Mouse (Mus musculus): ENCODE results near the gene Coq8b. TPM values are rescaled to one million over a fixed set of nuclear protein-coding genes. Genes with fewer than 3 reads are reported as not detected.
A peak's percentile ranks its signal among the peaks of the same experiment; 100 is the strongest.
"Not testable (repeated sequence)": the region's sequence is repeated elsewhere in the genome, so short reads cannot be mapped to it uniquely, and the experiment has no call there.

Gene Coq8b
- polyA plus RNA-seq, 1 experiment from 2014 or later: 19.8 TPM

DNA sequence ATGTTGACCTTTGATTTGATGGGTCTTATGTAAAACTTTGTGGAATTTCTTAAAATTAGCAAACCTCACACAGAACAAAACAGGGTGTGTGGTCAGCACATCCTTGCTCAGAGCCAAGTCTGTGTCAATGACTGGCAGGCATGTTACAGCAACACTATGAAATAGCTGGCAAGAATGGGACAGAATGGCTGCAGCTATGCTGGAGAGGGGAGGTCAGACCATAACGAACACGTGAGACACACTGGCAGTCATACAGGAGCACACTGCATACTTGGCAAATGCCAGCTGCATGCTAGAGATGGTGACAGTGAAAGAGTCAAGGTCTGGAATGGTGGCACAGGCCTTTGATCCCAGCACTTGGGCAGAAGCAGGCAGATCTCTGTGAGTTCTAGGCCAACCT lies 2.9 kb downstream of the Coq8b start:
- Histone ChIP-seq H3K27ac (replicated peaks; ENCODE audit: low read depth, low read length) (no peak overlapping the region), H3K9ac (replicated peaks; ENCODE audit: low read length) (no peak overlapping the region), H3K4me1 (ENCODE audit: control insufficient read depth, insufficient read depth, low read length) (peaks cover 8% of the 10 kb centered on the region), H3K4me3 (replicated peaks; ENCODE audit: low read depth, low read length) (no peak overlapping the region), H3K4me2 (ENCODE audit: low read length) (no peak overlapping the region), H3K36me3 (ENCODE audit: control insufficient read depth, insufficient read depth, low read length) (peaks cover 13% of the 10 kb centered on the region), H3K27me3 (ENCODE audit: control insufficient read depth, insufficient read depth, low read length) (no peaks in the 10 kb centered on the region), H3K9me3 (ENCODE audit: control insufficient read depth, low read length) (no peaks in the 10 kb centered on the region)
- 90% methylated on average over 2 of the region's 2 CpGs for WGBS
- no peak for DNase-seq
- no peak for ATAC-seq (ENCODE audit: low FRiP score, low TSS enrichment)

- no peak for DNase-seq
- Histone ChIP-seq H3K27me3 (ENCODE audit: control insufficient read depth, insufficient read depth, low read length) (no peaks in the 10 kb centered on the region), H3K9me3 (ENCODE audit: control insufficient read depth, low read length) (no peaks in the 10 kb centered on the region), H3K4me3 (replicated peaks; ENCODE audit: low read depth, low read length) (no peak overlapping the region), H3K27ac (replicated peaks; ENCODE audit: low read depth, low read length) (no peak overlapping the region), H3K36me3 (ENCODE audit: control insufficient read depth, insufficient read depth, low read length) (peaks cover 31% of the 10 kb centered on the region), H3K9ac (replicated peaks; ENCODE audit: low read length) (no peak overlapping the region), H3K4me2 (ENCODE audit: low read length) (no peak overlapping the region), H3K4me1 (ENCODE audit: control insufficient read depth, insufficient read depth, low read length) (peaks cover 8% of the 10 kb centered on the region)
- 89% methylated on average over 2 of the region's 2 CpGs for WGBS
- ATAC-seq (ENCODE audit: low FRiP score, low TSS enrichment): no peak
Measured at GRCm38 (mm10) chr7:27237527-27237926, 4.7 kb downstream of the Coq8b start.

- no peak overlapping the region for H3K4me3 ChIP-seq (replicated peaks; ENCODE audit: low read depth, low read length)
- 92% methylated on average over 5 of the region's 5 CpGs for WGBS
- no peaks in the 10 kb centered on the region for H3K9me3 ChIP-seq (ENCODE audit: control insufficient read depth, low read length)
- H3K9ac ChIP-seq (replicated peaks; ENCODE audit: low read length): no peak overlapping the region
- no peak overlapping the region for H3K27ac ChIP-seq (replicated peaks; ENCODE audit: low read depth, low read length)
- DNase-seq: no peak
- no peak for ATAC-seq (ENCODE audit: low FRiP score, low TSS enrichment)
- peaks cover 4% of the 10 kb centered on the region for H3K4me1 ChIP-seq (ENCODE audit: control insufficient read depth, insufficient read depth, low read length)
- peaks cover 41% of the 10 kb centered on the region for H3K36me3 ChIP-seq (ENCODE audit: control insufficient read depth, insufficient read depth, low read length)
- no peak overlapping the region for H3K4me2 ChIP-seq (ENCODE audit: low read length)
- no peaks in the 10 kb centered on the region for H3K27me3 ChIP-seq (ENCODE audit: control insufficient read depth, insufficient read depth, low read length)
Measured at GRCm38 (mm10) chr7:27238568-27238967, 5.7 kb downstream of the Coq8b start.

DNA sequence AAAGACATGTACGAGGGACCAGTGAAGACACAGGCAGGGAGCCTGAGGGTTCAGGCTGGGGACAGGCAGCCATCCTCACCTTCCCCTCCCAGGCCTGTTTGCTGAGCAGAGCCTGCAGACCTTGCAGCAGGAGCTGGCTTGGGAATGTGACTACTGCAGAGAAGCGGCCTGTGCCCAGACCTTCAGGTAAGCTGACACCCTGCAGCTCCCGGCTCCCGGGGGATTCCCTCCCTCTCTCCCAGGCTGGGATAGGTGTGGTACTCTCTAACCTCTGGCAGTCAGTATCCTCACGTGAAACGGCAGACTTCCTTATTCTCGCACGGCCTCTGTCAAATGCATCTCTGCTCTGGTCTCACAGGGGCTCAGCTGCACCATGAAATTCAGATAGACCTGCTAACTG lies 10.4 kb downstream of the Coq8b start:
- H3K4me3 ChIP-seq (replicated peaks; ENCODE audit: low read depth, low read length): no peak overlapping the region
- H3K4me2 ChIP-seq (ENCODE audit: low read length): no peak overlapping the region
- DNase-seq: no peak
- ATAC-seq (ENCODE audit: low FRiP score, low TSS enrichment): no peak
- H3K4me1 ChIP-seq (ENCODE audit: control insufficient read depth, insufficient read depth, low read length): no peaks in the 10 kb centered on the region
- H3K27ac ChIP-seq (replicated peaks; ENCODE audit: low read depth, low read length): no peak overlapping the region
- H3K9me3 ChIP-seq (ENCODE audit: control insufficient read depth, low read length): no peaks in the 10 kb centered on the region
- H3K36me3 ChIP-seq (ENCODE audit: control insufficient read depth, insufficient read depth, low read length): peaks cover 63% of the 10 kb centered on the region
- WGBS: 78% methylated on average over 8 of the region's 8 CpGs
- H3K9ac ChIP-seq (replicated peaks; ENCODE audit: low read length): no peak overlapping the region
- no peaks in the 10 kb centered on the region for H3K27me3 ChIP-seq (ENCODE audit: control insufficient read depth, insufficient read depth, low read length)

DNA sequence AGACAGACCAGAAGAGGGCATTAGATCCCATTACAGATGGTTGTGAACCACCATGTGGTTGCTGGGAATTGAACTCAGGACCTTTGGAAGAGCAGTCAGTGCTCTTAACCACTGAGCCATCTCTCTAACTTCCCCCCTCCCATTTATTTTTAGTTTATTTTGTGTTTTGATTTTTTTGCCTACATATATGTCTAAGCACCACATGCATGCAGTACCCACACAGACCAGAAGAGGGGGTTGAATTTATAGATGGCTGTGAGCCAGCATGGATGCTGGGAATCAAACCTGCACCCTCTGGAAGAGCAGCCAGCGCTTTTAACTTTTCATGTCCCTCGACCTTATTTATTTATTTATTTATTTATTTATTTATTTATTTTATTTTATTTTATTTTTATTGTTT lies 11.3 kb downstream of the Coq8b start:
- not testable (repeated sequence) for H3K4me1 ChIP-seq (ENCODE audit: control insufficient read depth, insufficient read depth, low read length); H3K9me3 ChIP-seq (ENCODE audit: control insufficient read depth, low read length); H3K4me3 ChIP-seq (replicated peaks; ENCODE audit: low read depth, low read length); H3K9ac ChIP-seq (replicated peaks; ENCODE audit: low read length); H3K27me3 ChIP-seq (ENCODE audit: control insufficient read depth, insufficient read depth, low read length); H3K4me2 ChIP-seq (ENCODE audit: low read length); H3K27ac ChIP-seq (replicated peaks; ENCODE audit: low read depth, low read length); ATAC-seq (ENCODE audit: low FRiP score, low TSS enrichment)
- peaks cover 63% of the 10 kb centered on the region for H3K36me3 ChIP-seq (ENCODE audit: control insufficient read depth, insufficient read depth, low read length)
- WGBS: 80% methylated on average over 2 of the region's 2 CpGs
- DNase-seq: peak; percentile 28

DNA sequence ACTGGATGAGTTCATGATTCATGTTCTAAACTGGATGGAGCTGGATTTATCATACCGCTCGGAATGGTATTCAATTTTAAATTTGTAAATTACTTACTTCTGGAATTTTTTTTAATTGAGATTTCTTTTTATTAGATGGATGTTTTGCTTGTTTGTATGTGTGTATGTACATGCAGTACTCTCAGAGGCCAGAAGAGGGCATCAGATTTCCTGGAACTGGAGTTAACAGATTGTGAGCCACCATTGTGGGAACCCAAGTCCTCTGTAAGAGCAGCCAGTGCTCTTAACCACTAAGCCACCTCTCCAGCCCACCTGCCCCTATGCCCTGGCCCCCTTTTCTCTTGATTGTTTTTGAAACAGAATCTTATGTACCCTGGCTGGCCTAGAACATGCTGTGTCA lies 16.3 kb downstream of the Coq8b start:
- no peaks in the 10 kb centered on the region for H3K9me3 ChIP-seq (ENCODE audit: control insufficient read depth, low read length)
- H3K27me3 ChIP-seq (ENCODE audit: control insufficient read depth, insufficient read depth, low read length): no peaks in the 10 kb centered on the region
- no peak overlapping the region for H3K4me3 ChIP-seq (replicated peaks; ENCODE audit: low read depth, low read length)
- H3K27ac ChIP-seq (replicated peaks; ENCODE audit: low read depth, low read length): no peak overlapping the region
- DNase-seq (peak; percentile 54), ATAC-seq (ENCODE audit: low FRiP score, low TSS enrichment) (no peak)
- no peak overlapping the region for H3K9ac ChIP-seq (replicated peaks; ENCODE audit: low read length)
- H3K4me2 ChIP-seq (ENCODE audit: low read length): no peak overlapping the region
- 81% methylated on average over 2 of the region's 2 CpGs for WGBS
- H3K4me1 ChIP-seq (ENCODE audit: control insufficient read depth, insufficient read depth, low read length): no peaks in the 10 kb centered on the region
- peaks cover 36% of the 10 kb centered on the region for H3K36me3 ChIP-seq (ENCODE audit: control insufficient read depth, insufficient read depth, low read length)

GRCm38 (mm10) chr7:27249928-27250327 lies 17.1 kb downstream of the Coq8b start:
- Histone ChIP-seq H3K4me3 (replicated peaks; ENCODE audit: low read depth, low read length) (no peak overlapping the region), H3K36me3 (ENCODE audit: control insufficient read depth, insufficient read depth, low read length) (peaks cover 41% of the 10 kb centered on the region), H3K27ac (replicated peaks; ENCODE audit: low read depth, low read length) (no peak overlapping the region), H3K4me2 (ENCODE audit: low read length) (no peak overlapping the region), H3K9ac (replicated peaks; ENCODE audit: low read length) (no peak overlapping the region), H3K9me3 (ENCODE audit: control insufficient read depth, low read length) (no peaks in the 10 kb centered on the region), H3K27me3 (ENCODE audit: control insufficient read depth, insufficient read depth, low read length) (no peaks in the 10 kb centered on the region), H3K4me1 (ENCODE audit: control insufficient read depth, insufficient read depth, low read length) (no peaks in the 10 kb centered on the region)
- DNase-seq: no peak
- WGBS: 88% methylated on average over 5 of the region's 5 CpGs
- ATAC-seq (ENCODE audit: low FRiP score, low TSS enrichment): no peak

DNA sequence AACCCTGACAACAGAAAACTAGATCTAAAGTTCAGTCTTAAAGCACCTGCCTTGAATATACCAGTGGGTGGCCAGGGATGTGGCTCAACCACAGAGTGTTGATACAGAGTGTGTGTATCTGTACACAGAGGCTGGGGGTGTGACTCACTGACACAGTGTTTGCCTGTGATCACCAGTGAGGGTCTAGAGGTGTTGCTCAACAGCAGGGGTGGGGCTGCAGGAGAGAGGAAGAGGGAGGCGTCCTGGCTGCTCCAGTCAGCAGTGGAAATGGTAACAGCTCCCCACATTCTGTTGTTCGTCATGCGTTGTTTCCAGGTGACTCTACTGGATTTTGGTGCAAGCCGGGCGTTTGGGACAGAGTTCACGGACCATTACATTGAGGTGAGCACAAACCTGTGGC lies 19.1 kb downstream of the Coq8b start:
- WGBS: 89% methylated on average over 6 of the region's 6 CpGs
- Histone ChIP-seq H3K4me3 (replicated peaks; ENCODE audit: low read depth, low read length) (no peak overlapping the region), H3K9me3 (ENCODE audit: control insufficient read depth, low read length) (no peaks in the 10 kb centered on the region), H3K36me3 (ENCODE audit: control insufficient read depth, insufficient read depth, low read length) (peaks cover 24% of the 10 kb centered on the region), H3K27me3 (ENCODE audit: control insufficient read depth, insufficient read depth, low read length) (no peaks in the 10 kb centered on the region), H3K4me2 (ENCODE audit: low read length) (no peak overlapping the region), H3K4me1 (ENCODE audit: control insufficient read depth, insufficient read depth, low read length) (no peaks in the 10 kb centered on the region), H3K9ac (replicated peaks; ENCODE audit: low read length) (no peak overlapping the region), H3K27ac (replicated peaks; ENCODE audit: low read depth, low read length) (no peak overlapping the region)
- ATAC-seq (ENCODE audit: low FRiP score, low TSS enrichment) (no peak), DNase-seq (no peak)

DNA sequence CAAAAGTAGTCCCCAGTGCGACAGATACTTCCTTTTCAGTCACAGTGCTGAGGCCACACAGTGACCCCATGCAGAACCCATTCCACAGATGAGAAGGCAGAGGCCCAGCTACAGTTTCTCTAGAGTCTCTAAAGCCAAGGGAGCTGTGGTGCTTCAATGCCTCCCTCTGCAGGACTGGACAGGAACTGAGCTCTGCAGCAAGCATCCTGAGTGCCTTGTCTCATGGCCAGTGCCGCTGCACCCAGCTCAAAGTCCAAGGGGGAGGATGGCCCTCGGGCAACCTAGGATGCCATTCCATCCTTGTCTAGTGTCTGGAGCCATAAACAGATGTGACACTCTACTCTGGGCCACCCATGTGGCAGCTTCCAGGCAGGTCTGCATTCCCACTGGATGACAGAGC lies 22.9 kb downstream of the Coq8b start:
- 74% methylated on average over 3 of the region's 3 CpGs for WGBS
- H3K4me2 ChIP-seq (ENCODE audit: low read length): no peak overlapping the region
- ATAC-seq (ENCODE audit: low FRiP score, low TSS enrichment) (no peak), DNase-seq (no peak)
- peaks cover 18% of the 10 kb centered on the region for H3K4me1 ChIP-seq (ENCODE audit: control insufficient read depth, insufficient read depth, low read length)
- peaks cover 17% of the 10 kb centered on the region for H3K36me3 ChIP-seq (ENCODE audit: control insufficient read depth, insufficient read depth, low read length)
- H3K27ac ChIP-seq (replicated peaks; ENCODE audit: low read depth, low read length): no peak overlapping the region
- H3K9me3 ChIP-seq (ENCODE audit: control insufficient read depth, low read length): no peaks in the 10 kb centered on the region
- H3K9ac ChIP-seq (replicated peaks; ENCODE audit: low read length): no peak overlapping the region
- H3K27me3 ChIP-seq (ENCODE audit: control insufficient read depth, insufficient read depth, low read length): no peaks in the 10 kb centered on the region
- H3K4me3 ChIP-seq (replicated peaks; ENCODE audit: low read depth, low read length): no peak overlapping the region

Measured in midbrain, embryonic 14.5 days (tissue).